Mouse (Mus musculus) heart, postnatal 25 days (tissue): Measurements from ENCODE around the gene Rhebl1. TPM values are rescaled to one million over a fixed set of nuclear protein-coding genes. Genes with fewer than 3 reads are reported as not detected.

Experiments
- DNase-seq: peaks from one replicate; pipeline ENCODE4 v3.0.0; 2022; ENCODE audit warnings: low spot score
- intact Hi-C: fragments of 180-260 bp; cut with DNase I; formaldehyde crosslinking; loops from one replicate; pipeline ENCODE4 v1.15.1; 2025
- total RNA-seq, 2 experiments: library from RNA; stranded (reverse); gene quantifications; 2 replicates each; pipeline ENCODE4 v1.2.3; 2021

The Rhebl1 gene
- total RNA-seq, 2 experiments from 2014 or later: 2.0 to 2.8 TPM

GRCm38 (mm10) chr15:98917091-98917490, 22.8 kb upstream of the Rhebl1 start:
- intact Hi-C loops: loop anchor here (5.0 kb wide), 1 partner anchor 35 kb away; no protein-coding TSS in a partner anchor
- DNase-seq: no peak

GRCm38 (mm10) chr15:98916016-98916415, 21.7 kb upstream of the Rhebl1 start:
- intact Hi-C loops: loop anchor here (5.0 kb wide), 1 partner anchor 34 kb away; no protein-coding TSS in a partner anchor
- no peak for DNase-seq

- intact Hi-C loops: loop anchor here (5.0 kb wide), 1 partner anchor 33 kb away; no protein-coding TSS in a partner anchor
- no peak for DNase-seq
Observed at GRCm38 (mm10) chr15:98914903-98915302, 20.6 kb upstream of the Rhebl1 start.

GRCm38 (mm10) chr15:98904692-98905091, 10.4 kb upstream of the Rhebl1 start:
- intact Hi-C loops: no loop called here
- DNase-seq: no peak

- intact Hi-C loops: no loop called here
- DNase-seq: no peak
Observed at GRCm38 (mm10) chr15:98902600-98902999, 8.3 kb upstream of the Rhebl1 start.

- no peak for DNase-seq
Observed at GRCm38 (mm10) chr15:98901530-98901929, 7.2 kb upstream of the Rhebl1 start.

GRCm38 (mm10) chr15:98897928-98898800, 3.8 kb upstream of the Rhebl1 start, which contains the start of gene Dhh:
Gene Dhh (minus strand): TSS chr15:98898540.
- DNase-seq: no peak
- intact Hi-C loops: no loop called here

More at GRCm38 (mm10) chr15:98901530-98901929, 7.2 kb upstream of the Rhebl1 start:
- intact Hi-C loops: no loop called here

GRCm38 (mm10) chr15:98897495-98897894, 3.2 kb upstream of the Rhebl1 start:
- peak; percentile 39 for DNase-seq
- intact Hi-C loops: no loop called here

- no peak for DNase-seq
- intact Hi-C loops: no loop called here
Observed at GRCm38 (mm10) chr15:98895635-98896589, 1.6 kb upstream of the Rhebl1 start.

- DNase-seq: no peak
- intact Hi-C loops: no loop called here
Observed at GRCm38 (mm10) chr15:98894746-98895634, 650 bp upstream of the Rhebl1 start.

- DNase-seq: no peak
- intact Hi-C loops: loop anchor here (2.0 kb wide), 2 partner anchors 36 to 102 kb away; no protein-coding TSS in a partner anchor
Observed at GRCm38 (mm10) chr15:98893036-98893435, 1.3 kb downstream of the Rhebl1 start.

GRCm38 (mm10) chr15:98891907-98892606, 2.3 kb downstream of the Rhebl1 start:
- no peak for DNase-seq
- intact Hi-C loops: loop anchor here (2.0 kb wide), 2 partner anchors 37 to 103 kb away; no protein-coding TSS in a partner anchor

- DNase-seq: no peak
- intact Hi-C loops: no loop called here
Observed at GRCm38 (mm10) chr15:98891198-98891742, 3.1 kb downstream of the Rhebl1 start.

GRCm38 (mm10) chr15:98887526-98887925, 6.8 kb downstream of the Rhebl1 start:
- intact Hi-C loops: no loop called here
- DNase-seq: no peak

- DNase-seq: no peak
- intact Hi-C loops: no loop called here
Observed at GRCm38 (mm10) chr15:98886667-98887387, 7.5 kb downstream of the Rhebl1 start.

- DNase-seq: no peak
- intact Hi-C loops: loop anchor here (5.0 kb wide), 1 partner anchor 33 kb away; the partner anchor contains the start of gene Lmbr1l
Observed at GRCm38 (mm10) chr15:98884106-98884505, 10.2 kb downstream of the Rhebl1 start.

- intact Hi-C loops: loop anchor here (5.0 kb wide), 1 partner anchor 34 kb away; the partner anchor contains the start of gene Lmbr1l
- no peak for DNase-seq
Observed at GRCm38 (mm10) chr15:98883661-98884060, 10.7 kb downstream of the Rhebl1 start.
